Mouse (Mus musculus) midbrain, postnatal 0 days (tissue): ENCODE measurements around the gene Lig1. TPM values are rescaled to one million over a fixed set of nuclear protein-coding genes. Genes with fewer than 3 reads are reported as not detected.

ENCODE experiments used
- ATAC-seq: fragments of 200-750 bp; cut with Nextera tagmentation; 2 replicates; pipeline ENCODE4 v1.8.0; 2017; ENCODE audit warnings: moderate number of reproducible peaks, mild to moderate bottlenecking, moderate TSS enrichment, moderate library complexity; ENCODE audit not compliant: low FRiP score
- DNase-seq: peaks from one replicate; pipeline ENCODE4 v3.0.0-alpha.2; 2015; ENCODE audit warnings: low spot score
- H3K27ac ChIP-seq: fragments of 300-500 bp; sonication (generic); 2 replicates; pipeline ENCODE4 v1.5.1; 2014; ENCODE audit warnings: low read depth, mild to moderate bottlenecking, low read length, mixed read lengths
- H3K27me3 ChIP-seq: fragments of 300-500 bp; sonication (generic); 2 replicates; pipeline ENCODE4 v1.6.1; 2014; ENCODE audit warnings: low read length, control low read depth, mixed read lengths; ENCODE audit not compliant: insufficient read depth
- H3K36me3 ChIP-seq: fragments of 300-500 bp; sonication (generic); 2 replicates; pipeline ENCODE4 v1.6.1; 2014; ENCODE audit warnings: low read length, control low read depth, mixed read lengths; ENCODE audit not compliant: insufficient read depth
- H3K4me1 ChIP-seq: fragments of 300-500 bp; sonication (generic); 2 replicates; pipeline ENCODE4 v1.6.1; 2014; ENCODE audit warnings: mild to moderate bottlenecking, control low read depth, antibody characterized with exemption, low read length, mixed read lengths; ENCODE audit not compliant: insufficient read depth
- H3K4me2 ChIP-seq: fragments of 300-500 bp; sonication (generic); 2 replicates; pipeline ENCODE4 v1.6.1; 2014; ENCODE audit warnings: low read depth, mild to moderate bottlenecking, low read length, mixed read lengths; ENCODE audit not compliant: poor library complexity, severe bottlenecking
- H3K4me3 ChIP-seq: fragments of 300-500 bp; sonication (generic); 2 replicates; pipeline ENCODE4 v1.5.1; 2014; ENCODE audit warnings: low read depth, mild to moderate bottlenecking, low read length, moderate library complexity
- H3K9ac ChIP-seq: fragments of 300-500 bp; sonication (generic); replicated peaks from 2 replicates; pipeline ENCODE4 v1.6.1; 2014; ENCODE audit warnings: mild to moderate bottlenecking, low read length, moderate library complexity, mixed read lengths; ENCODE audit not compliant: poor library complexity, severe bottlenecking
- H3K9me3 ChIP-seq: fragments of 300-500 bp; sonication (generic); 2 replicates; pipeline ENCODE4 v1.6.1; 2016; ENCODE audit warnings: low read length, control low read depth
- CTCF ChIP-seq: IDR thresholded peaks from 2 replicates; pipeline ENCODE4 v1.5.1; 2016; ENCODE audit warnings: antibody characterized with exemption, mild to moderate bottlenecking
- WGBS: fragments of 180-500 bp; shearing (Covaris S2); extraction: QIAGEN DNeasy Blood & Tissue Kit; methylation state at CpG from one replicate; pipeline ENCODE4 v1.1.7; 2014; 5-methylcytosine and 5-hydroxymethylcytosine counted together
- polyA plus RNA-seq: library from polyadenylated mRNA; unstranded; fragments of >200 nt; fragmentation: Nextera tagmentation; extraction: Ambion mirVana; gene quantifications from 2 replicates; pipeline ENCODE4 v1.2.1, GENCODE M21; 2015
- total RNA-seq: library from RNA; depleted of rRNA; stranded (reverse); fragments of >200 nt; gene quantifications from 2 replicates; pipeline ENCODE4 v1.2.3, GENCODE M21; 2014; rRNA removed

Gene Lig1
- total and polyA plus RNA-seq, 2 experiments from 2014 or later, result 15.9 to 35.3 TPM

- ATAC-seq, result no peak
- 93% methylated on average over 3 of the region's 3 CpGs for WGBS
- H3K36me3 ChIP-seq, result no peaks in the 10 kb centered on the region
Measured at GRCm38 (mm10) chr7:13321424-13321823, 44.3 kb downstream of the Lig1 start.

GRCm38 (mm10) chr7:13324316-13324715 lies 47.2 kb downstream of the Lig1 start, which contains the start of gene Pla2g4c:
Gene Pla2g4c (plus strand): TSS chr7:13324655.
- Histone ChIP-seq H3K27ac (no peak within 1 kb of the TSS), H3K9ac (no peak within 1 kb of the TSS), H3K27me3 (no peaks in the 10 kb centered on the region), H3K36me3 (no peaks in the 10 kb centered on the region), H3K9me3 (no peaks in the 10 kb centered on the region), H3K4me1 (no peaks in the 10 kb centered on the region), H3K4me3 (no peak within 1 kb of the TSS), H3K4me2 (no peak within 1 kb of the TSS)
- DNase-seq (no peak), ATAC-seq (no peak)
- TF ChIP-seq CTCF, result no peak
- 88% methylated on average over 2 of the region's 2 CpGs for WGBS

More at GRCm38 (mm10) chr7:13321424-13321823, 44.3 kb downstream of the Lig1 start:
- H3K27me3 ChIP-seq, result no peaks in the 10 kb centered on the region
- no peak overlapping the region for H3K9ac ChIP-seq
- no peak for TF ChIP-seq CTCF
- H3K4me2 ChIP-seq, result no peak overlapping the region
- no peak overlapping the region for H3K27ac ChIP-seq
- H3K9me3 ChIP-seq, result no peaks in the 10 kb centered on the region
- no peak for DNase-seq
- no peaks in the 10 kb centered on the region for H3K4me1 ChIP-seq
- H3K4me3 ChIP-seq, result no peak overlapping the region

- H3K36me3 ChIP-seq, result peaks cover 8% of the 10 kb centered on the region; the same call in 1 of the 2 replicates
- WGBS, result 98% methylated on average over 2 of the region's 2 CpGs
- no peak for TF ChIP-seq CTCF
Measured at GRCm38 (mm10) chr7:13330575-13330974, 53.5 kb downstream of the Lig1 start.

GRCm38 (mm10) chr7:13355943-13356342 lies 78.9 kb downstream of the Lig1 start:
- peaks cover 7% of the 10 kb centered on the region; the same call in 1 of the 2 replicates for H3K36me3 ChIP-seq
- no peaks in the 10 kb centered on the region for H3K4me1 ChIP-seq
- no peak overlapping the region for H3K4me3 ChIP-seq
- no peaks in the 10 kb centered on the region for H3K27me3 ChIP-seq
- DNase-seq (no peak), ATAC-seq (no peak)
- no peaks in the 10 kb centered on the region for H3K9me3 ChIP-seq
- H3K9ac ChIP-seq, result no peak overlapping the region
- no peak overlapping the region for H3K4me2 ChIP-seq
- no peak overlapping the region for H3K27ac ChIP-seq
- TF ChIP-seq CTCF, result no peak

More at GRCm38 (mm10) chr7:13330575-13330974, 53.5 kb downstream of the Lig1 start:
- Histone ChIP-seq H3K4me1 (no peaks in the 10 kb centered on the region), H3K9ac (no peak overlapping the region), H3K9me3 (no peaks in the 10 kb centered on the region), H3K4me3 (no peak overlapping the region), H3K4me2 (no peak overlapping the region), H3K27ac (no peak overlapping the region), H3K27me3 (no peaks in the 10 kb centered on the region)
- ATAC-seq, result no peak
- DNase-seq, result no peak

Other genes with a start within 250 kb of the Lig1 start
- gene Chmp2a, start 242.5 kb upstream of the Lig1 start, total RNA-seq, result 67.6 and 114 TPM in 2 replicates
- gene Chmp2a, start 242.5 kb upstream of the Lig1 start, polyA plus RNA-seq, result 198 and 205 TPM in 2 replicates
- gene Ube2m, start 239.0 kb upstream of the Lig1 start, total RNA-seq, result 359 and 383 TPM in 2 replicates
- gene Ube2m, start 239.0 kb upstream of the Lig1 start, polyA plus RNA-seq, result 146 and 147 TPM in 2 replicates
- 13.2 and 14.4 TPM in 2 replicates for gene Mzf1, start 222.5 kb upstream of the Lig1 start, total RNA-seq
- 12.2 TPM in 2 replicates for gene Mzf1, start 222.5 kb upstream of the Lig1 start, polyA plus RNA-seq
- 0.33 and 0.85 TPM in 2 replicates for gene Vmn1r85, start 182.1 kb upstream of the Lig1 start, total RNA-seq
- gene Vmn1r85, start 182.1 kb upstream of the Lig1 start, polyA plus RNA-seq, result 0.25 and 0.27 TPM in 2 replicates
- not detected in 2 replicates for gene Vmn1r86, start 157.4 kb upstream of the Lig1 start, total RNA-seq
- not detected in 2 replicates for gene Vmn1r86, start 157.4 kb upstream of the Lig1 start, polyA plus RNA-seq
- not detected in 2 replicates for gene Vmn1r87, start 137.1 kb upstream of the Lig1 start, total RNA-seq
- gene Vmn1r87, start 137.1 kb upstream of the Lig1 start, polyA plus RNA-seq, result not detected in 2 replicates
- not detected in 2 replicates for gene Vmn1r88, start 117.7 kb upstream of the Lig1 start, total RNA-seq
- gene Vmn1r88, start 117.7 kb upstream of the Lig1 start, polyA plus RNA-seq, result 0.01 TPM in 1 of 2 replicates, not detected in the other
- gene Vmn1r89, start 64.3 kb upstream of the Lig1 start, total RNA-seq, result not detected in 2 replicates
- not detected in 2 replicates for gene Vmn1r89, start 64.3 kb upstream of the Lig1 start, polyA plus RNA-seq
- gene Zswim9, start 1.4 kb downstream of the Lig1 start, total RNA-seq, result 10.9 and 11.5 TPM in 2 replicates
- gene Zswim9, start 1.4 kb downstream of the Lig1 start, polyA plus RNA-seq, result 6.6 and 8.1 TPM in 2 replicates
- gene Pla2g4c, start 47.4 kb downstream of the Lig1 start, total RNA-seq, result 0.16 and 0.61 TPM in 2 replicates
- gene Pla2g4c, start 47.4 kb downstream of the Lig1 start, polyA plus RNA-seq, result 0.27 and 0.32 TPM in 2 replicates
- gene Cabp5, start 120.8 kb downstream of the Lig1 start, total RNA-seq, result not detected in 2 replicates
- not detected in 2 replicates for gene Cabp5, start 120.8 kb downstream of the Lig1 start, polyA plus RNA-seq
- not detected in 2 replicates for gene Bsph1, start 173.6 kb downstream of the Lig1 start, total RNA-seq
- gene Bsph1, start 173.6 kb downstream of the Lig1 start, polyA plus RNA-seq, result not detected in 2 replicates